Mouse (Mus musculus) cerebellum, adult 8-10 months (tissue): ENCODE measurements at regions not wholly inside any gene's neighbourhood (a gene's known extent, or its start where the extent isn't known, plus 50 kb on each side); places are given as distances from the start of the nearest gene placed in this dataset.

Source experiments
- DNase-seq: peaks from one replicate; pipeline ENCODE4 v3.0.0; 2022

DNA sequence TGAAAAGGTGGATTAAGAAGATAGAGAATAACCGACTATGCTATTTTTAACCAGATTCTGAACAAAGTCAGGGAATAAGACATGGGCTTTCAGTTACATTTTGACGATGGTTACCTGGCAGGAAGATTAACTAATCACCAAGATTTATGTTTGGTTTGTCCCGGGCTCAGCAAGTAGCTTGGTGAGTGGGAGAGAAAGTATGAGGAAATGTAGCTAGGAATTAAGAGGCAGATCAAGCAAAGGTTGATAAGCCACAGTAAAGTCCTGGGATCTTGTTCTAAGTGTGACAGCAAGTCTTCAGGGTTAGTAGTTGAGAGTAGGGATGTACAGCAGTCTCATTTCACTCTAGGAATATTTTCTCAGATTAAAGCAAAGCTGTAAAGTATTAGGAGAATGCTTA is 149.3 kb upstream of the Nr2f1 start:
- no peak for DNase-seq

DNA sequence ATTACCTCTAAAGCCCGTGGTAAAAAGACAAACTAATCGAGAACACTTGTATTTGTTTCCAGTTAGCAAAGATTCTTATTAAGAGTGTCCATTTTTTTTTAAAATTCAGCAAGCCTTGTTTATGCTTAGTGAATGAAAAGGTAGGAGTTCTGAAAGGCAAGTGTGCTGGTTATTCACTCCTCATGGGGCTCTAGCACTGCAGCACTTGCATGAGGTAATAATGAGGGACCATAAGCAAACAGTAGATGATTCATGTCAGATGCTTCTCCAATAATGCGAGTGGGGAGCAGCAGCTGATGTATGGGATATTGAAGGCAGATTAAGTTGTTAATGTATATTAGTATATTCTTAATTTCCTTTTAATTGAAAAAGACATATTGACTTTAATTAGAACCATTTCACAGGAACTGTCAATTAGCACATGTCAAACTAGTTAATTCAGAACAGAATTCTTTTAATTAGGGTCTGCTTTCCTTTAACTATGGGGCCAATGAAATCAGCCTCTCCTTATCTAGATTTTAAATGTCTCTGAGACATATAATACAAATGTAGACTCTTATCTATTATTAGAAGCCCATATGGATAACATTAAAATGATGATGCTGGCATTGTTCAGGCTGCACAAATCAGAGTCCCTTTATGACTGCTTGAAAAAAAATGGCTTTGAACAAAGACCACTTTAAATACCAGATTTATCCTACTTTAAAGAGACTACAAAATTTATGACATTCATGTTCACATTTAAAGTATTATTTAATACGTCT is 125.1 kb upstream of the Nr2f1 start:
- no peak for DNase-seq

DNA sequence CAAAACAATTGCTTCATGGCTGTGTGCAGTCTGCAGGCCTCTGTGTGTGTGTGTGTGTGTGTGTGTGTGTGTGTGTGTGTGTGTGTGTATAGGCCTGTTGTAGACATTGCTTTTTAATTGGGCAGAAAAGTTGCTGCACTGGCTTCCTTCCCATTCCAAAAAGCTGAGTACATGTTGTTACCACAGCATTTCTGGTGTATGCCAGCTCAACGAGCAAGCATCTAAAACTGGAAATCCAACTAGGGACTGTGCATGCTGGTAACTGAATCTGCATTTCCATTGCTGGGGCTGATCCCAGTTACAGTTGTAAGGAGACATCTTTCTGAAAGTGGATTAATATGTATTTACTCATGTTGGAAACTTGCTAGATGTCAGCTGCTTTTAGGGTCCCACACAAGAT is 123.6 kb upstream of the Nr2f1 start:
- no peak for DNase-seq

DNA sequence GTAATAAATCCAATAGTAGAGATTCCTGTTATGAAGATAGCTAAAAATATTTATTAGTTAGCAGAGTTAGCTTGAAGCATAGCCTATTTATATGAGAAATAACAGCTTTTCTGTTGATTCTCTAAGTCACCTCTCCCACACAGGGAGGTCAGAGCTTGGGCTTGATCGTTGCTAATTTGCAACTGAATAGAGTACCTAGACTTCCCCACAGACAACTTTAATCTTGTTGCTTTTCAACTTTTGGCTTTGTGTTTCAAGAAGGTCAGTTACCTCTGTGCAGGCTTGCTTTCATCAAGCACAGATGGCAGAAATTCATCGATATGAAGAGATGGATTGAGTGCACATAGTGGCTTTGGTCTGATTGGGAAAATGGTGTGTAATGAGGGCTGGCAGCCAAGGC is 118.9 kb upstream of the Nr2f1 start:
- DNase-seq: no peak

DNA sequence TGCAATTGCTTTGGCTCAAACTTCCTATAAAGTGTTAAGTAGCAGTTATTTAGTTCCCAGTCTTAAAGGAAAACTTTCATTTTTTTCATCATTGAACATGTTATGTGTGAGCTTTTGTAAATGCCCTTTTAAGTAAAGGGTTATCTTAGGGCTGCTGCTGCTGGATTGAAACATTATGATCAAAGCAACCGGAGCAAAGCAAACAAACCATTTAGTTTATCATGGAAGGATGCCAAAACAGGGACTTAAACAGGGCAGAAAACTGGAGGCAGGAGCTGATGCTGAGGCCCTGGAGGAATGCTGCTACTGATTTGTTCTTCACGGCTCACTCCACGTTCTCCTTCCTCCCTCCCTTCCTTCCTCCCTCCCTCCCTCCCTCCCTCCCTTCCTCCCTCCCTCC is 111.3 kb upstream of the Nr2f1 start:
- no peak for DNase-seq
